Mouse (Mus musculus) limb, embryonic 14.5 days (tissue): ENCODE data around the gene Dytn. TPM values are rescaled to one million over a fixed set of nuclear protein-coding genes. Genes with fewer than 3 reads are reported as not detected.

Experiments
- ATAC-seq: fragments of 200-750 bp; cut with Nextera tagmentation; 2 replicates; pipeline ENCODE4 v1.8.0; 2017; ENCODE audit warnings: low read depth, moderate number of reproducible peaks, moderate TSS enrichment; ENCODE audit not compliant: low FRiP score
- DNase-seq: peaks from one replicate; pipeline ENCODE4 v3.0.0-alpha.2; 2015; ENCODE audit warnings: low spot score
- H3K27ac ChIP-seq: fragments of 300-500 bp; sonication (generic); replicated peaks from 2 replicates; pipeline ENCODE4 v1.5.1; 2014; ENCODE audit warnings: low read depth, mild to moderate bottlenecking, low read length, moderate library complexity, mixed read lengths
- H3K27me3 ChIP-seq: fragments of 300-500 bp; sonication (generic); 2 replicates; pipeline ENCODE4 v1.6.1; 2014; ENCODE audit warnings: low read length, mixed read lengths; ENCODE audit not compliant: control insufficient read depth, insufficient read depth
- H3K36me3 ChIP-seq: fragments of 300-500 bp; sonication (generic); 2 replicates; pipeline ENCODE4 v1.6.1; 2014; ENCODE audit warnings: mild to moderate bottlenecking, low read length, moderate library complexity, mixed read lengths; ENCODE audit not compliant: control insufficient read depth, insufficient read depth
- H3K4me1 ChIP-seq: fragments of 300-500 bp; sonication (generic); 2 replicates; pipeline ENCODE4 v1.6.1; 2014; ENCODE audit warnings: antibody characterized with exemption, low read length, mixed read lengths; ENCODE audit not compliant: control insufficient read depth, insufficient read depth
- H3K4me2 ChIP-seq: fragments of 300-500 bp; sonication (generic); replicated peaks from 2 replicates; pipeline ENCODE4 v1.6.1; 2014; ENCODE audit warnings: low read depth, mild to moderate bottlenecking, low read length, moderate library complexity; ENCODE audit not compliant: severe bottlenecking
- H3K4me3 ChIP-seq: fragments of 300-500 bp; sonication (generic); replicated peaks from 2 replicates; pipeline ENCODE4 v1.5.1; 2014; ENCODE audit warnings: low read length
- H3K9ac ChIP-seq: fragments of 300-500 bp; sonication (generic); 2 replicates; pipeline ENCODE4 v1.6.1; 2014; ENCODE audit warnings: mild to moderate bottlenecking, low read depth, low read length, moderate library complexity; ENCODE audit not compliant: severe bottlenecking
- H3K9me3 ChIP-seq: fragments of 300-500 bp; sonication (generic); 2 replicates; pipeline ENCODE4 v1.6.1; 2016; ENCODE audit warnings: low read length; ENCODE audit not compliant: control insufficient read depth
- POLR2A ChIP-seq: fragments of 200-500 bp; IDR thresholded peaks from 2 replicates; pipeline ENCODE4 v1.8.0; 2012; ENCODE audit warnings: inconsistent platforms, mild to moderate bottlenecking, moderate library complexity, borderline replicate concordance; ENCODE audit not compliant: insufficient read depth, insufficient read length; ENCODE audit errors: extremely low read depth
- whole genome bisulfite sequencing: fragments of 180-500 bp; shearing (Covaris S2); extraction: QIAGEN DNeasy Blood & Tissue Kit; methylation state at CpG from one replicate; pipeline ENCODE4 v1.1.7; 2014; 5-methylcytosine and 5-hydroxymethylcytosine counted together
- polyA plus RNA-seq, 2 experiments: library from polyadenylated mRNA; depleted of rRNA in 1 of 2; stranded (reverse) in 1 of 2; unstranded in 1 of 2; fragments of >200 nt; fragmentation: Nextera tagmentation in 1 of 2; extraction: Ambion mirVana in 1 of 2; gene quantifications; 2 replicates each; pipeline versions ENCODE4 v1.2.1 to v1.2.3; 2012 to 2014

Gene Dytn
- polyA plus RNA-seq (2012; rRNA removed) (not detected in 2 replicates), polyA plus RNA-seq (2014; fragmentation: Nextera tagmentation; extraction: Ambion mirVana) (not detected in 2 replicates)

DNA sequence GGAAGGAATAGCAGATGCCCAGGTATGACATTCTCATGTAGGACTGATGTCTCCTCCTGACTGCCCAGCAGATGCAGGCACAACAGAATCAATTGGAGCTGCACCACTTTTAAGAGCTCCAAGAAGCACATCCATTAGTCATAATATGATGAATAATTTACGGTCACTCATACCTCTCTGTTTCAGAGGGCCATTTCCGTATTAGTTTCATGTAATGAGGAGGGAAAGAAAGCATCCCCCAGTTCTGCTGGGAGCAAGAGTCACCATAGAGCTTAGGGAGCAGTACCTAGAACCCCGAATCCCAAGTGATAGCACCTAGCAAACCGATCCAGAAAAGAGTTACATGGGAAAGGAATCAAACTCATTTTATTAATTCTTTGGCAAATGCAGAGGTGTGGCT lies at the start of gene Dytn:
Dytn (minus strand) TSS at position 101 of the 400 bp plus-strand sequence.
- no peak for TF ChIP-seq POLR2A
- H3K9ac ChIP-seq = no peak within 1 kb of the TSS
- H3K4me1 ChIP-seq = no peaks in the 10 kb centered on the region
- H3K36me3 ChIP-seq = no peaks in the 10 kb centered on the region
- no peak within 1 kb of the TSS for H3K4me3 ChIP-seq
- no peak for DNase-seq
- no peak for ATAC-seq
- no peaks in the 10 kb centered on the region for H3K9me3 ChIP-seq
- no peak within 1 kb of the TSS for H3K4me2 ChIP-seq
- 0 out of 2 replicates have a peak, but pooled peaks cover under 1% of the 10 kb centered on the region for H3K27me3 ChIP-seq
- no peak within 1 kb of the TSS for H3K27ac ChIP-seq
- WGBS = 81% methylated on average over 4 of the region's 4 CpGs

DNA sequence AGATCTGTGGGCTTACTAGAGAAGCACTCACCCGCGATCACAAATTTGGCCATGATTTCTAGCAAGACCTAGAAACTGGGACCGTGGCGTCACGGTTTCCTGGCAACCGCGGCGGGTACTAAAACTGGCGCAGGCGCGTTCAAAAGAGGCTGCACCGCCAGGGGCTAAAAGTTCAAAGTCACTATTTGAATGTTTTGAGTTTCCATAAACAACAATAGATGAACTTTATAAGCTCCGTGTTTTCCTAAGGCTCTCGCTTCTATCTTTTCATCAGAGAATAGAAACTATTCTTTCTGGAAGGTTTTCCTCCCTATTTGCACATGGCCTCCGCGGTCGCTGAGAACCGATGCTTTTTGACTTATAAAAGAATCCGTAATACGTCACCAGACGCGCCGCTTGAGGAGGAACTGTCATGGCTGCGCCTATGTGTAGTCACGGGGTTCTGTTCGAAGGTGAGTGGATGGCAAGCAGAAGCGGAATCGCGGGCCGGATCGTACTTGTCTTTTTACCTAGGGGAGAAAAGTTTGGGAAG lies 43.6 kb upstream of the Dytn start, which contains the start of the genes Mdh1b and Fastkd2:
Mdh1b (minus strand) TSS at position 79 of the 532 bp plus-strand sequence.
Fastkd2 (plus strand) TSS at position 375 of the 532 bp plus-strand sequence.
- Histone ChIP-seq H3K4me1 (peaks cover 8% of the 10 kb centered on the region), H3K4me3 (peak within 1 kb of the TSS; percentile 70), H3K4me2 (peak within 1 kb of the TSS; percentile 57), H3K27me3 (no peaks in the 10 kb centered on the region), H3K36me3 (no peaks in the 10 kb centered on the region), H3K9ac (peak within 1 kb of the TSS; percentile 53), H3K9me3 (no peaks in the 10 kb centered on the region), H3K27ac (no peak within 1 kb of the TSS)
- ATAC-seq = peak; percentile 97
- TF ChIP-seq POLR2A = peak; percentile 49; the same call in 1 of the 2 replicates
- peak; percentile 96 for DNase-seq
- 0% methylated on average over 31 of the region's 31 CpGs for WGBS

DNA sequence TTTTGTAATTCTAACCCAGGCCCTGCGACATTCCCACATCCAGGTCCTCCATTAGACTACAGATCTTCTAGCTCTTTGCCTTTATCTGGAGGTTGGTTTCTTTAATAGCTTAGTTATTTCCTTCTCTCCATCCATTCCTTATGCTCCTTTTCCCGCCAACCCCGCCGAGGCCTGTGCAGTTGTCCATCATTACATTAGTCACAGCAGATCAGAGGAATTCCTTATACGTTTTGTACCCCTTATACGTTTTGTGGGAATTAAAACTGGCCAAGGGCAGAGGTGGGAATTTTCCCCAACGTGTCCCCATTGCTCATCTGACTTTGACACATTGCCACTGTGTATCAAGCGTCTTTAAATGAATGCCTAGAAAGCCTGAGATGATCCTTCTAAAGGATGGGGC lies 43.1 kb upstream of the Dytn start:
- Histone ChIP-seq H3K9ac (0 out of 2 replicates have a peak overlapping the region, but pooled peaks have one; percentile 53), H3K27me3 (no peaks in the 10 kb centered on the region), H3K9me3 (no peaks in the 10 kb centered on the region), H3K4me3 (peak overlapping the region; percentile 70), H3K4me1 (peaks cover 8% of the 10 kb centered on the region), H3K36me3 (no peaks in the 10 kb centered on the region), H3K4me2 (peak overlapping the region; percentile 53), H3K27ac (no peak overlapping the region)
- DNase-seq = no peak
- no peak for ATAC-seq
- 45% methylated on average over 8 of the region's 8 CpGs for WGBS
- TF ChIP-seq POLR2A = no peak

DNA sequence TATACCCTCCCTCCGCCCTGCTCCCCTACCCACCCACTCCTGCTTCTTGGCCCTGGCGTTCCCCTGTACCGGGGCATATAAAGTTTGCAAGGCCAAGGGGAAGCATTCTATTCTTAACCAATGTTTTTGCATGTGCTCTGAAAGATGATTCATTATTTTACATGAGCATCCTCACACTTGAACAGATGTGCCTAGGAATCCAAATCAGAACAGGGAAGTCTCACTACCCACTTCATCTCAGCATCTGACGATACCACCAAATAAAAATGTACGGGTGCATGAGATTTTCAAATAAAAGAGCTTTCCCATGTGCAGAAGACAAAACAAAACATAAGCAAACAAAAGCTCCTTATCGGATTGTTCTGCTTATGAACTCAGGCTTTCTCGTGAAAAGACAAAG lies 33.4 kb upstream of the Dytn start:
- DNase-seq (no peak), ATAC-seq (no peak)
- TF ChIP-seq POLR2A = no peak
- 82% methylated on average over 7 of the region's 7 CpGs for WGBS
- Histone ChIP-seq H3K27me3 (no peaks in the 10 kb centered on the region), H3K4me2 (no peak overlapping the region), H3K9me3 (no peaks in the 10 kb centered on the region), H3K27ac (no peak overlapping the region), H3K4me1 (no peaks in the 10 kb centered on the region), H3K9ac (no peak overlapping the region), H3K4me3 (no peak overlapping the region), H3K36me3 (no peaks in the 10 kb centered on the region)

DNA sequence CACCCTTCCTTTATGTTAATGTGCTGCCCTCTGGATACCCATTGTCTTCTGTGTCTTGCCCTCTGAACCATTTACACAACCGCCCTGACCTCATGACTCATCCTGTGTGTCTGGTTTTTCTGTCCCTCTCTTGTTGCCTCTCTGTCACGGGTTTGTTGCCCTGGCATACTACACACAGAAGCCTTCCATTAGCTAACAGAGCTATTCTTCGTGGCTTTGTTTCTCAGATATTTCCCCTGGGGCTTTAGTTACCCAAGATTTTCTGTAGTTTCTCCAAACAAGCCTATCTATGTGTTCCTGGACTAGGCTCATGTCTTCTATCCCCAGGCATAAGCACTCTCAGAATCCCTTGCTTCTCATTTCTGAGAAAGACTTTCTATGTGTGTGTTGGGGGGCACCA lies 22.1 kb upstream of the Dytn start:
- peaks cover 14% of the 10 kb centered on the region for H3K4me1 ChIP-seq
- no peaks in the 10 kb centered on the region for H3K9me3 ChIP-seq
- no peak for TF ChIP-seq POLR2A
- ATAC-seq (no peak), DNase-seq (no peak)
- no peaks in the 10 kb centered on the region for H3K36me3 ChIP-seq
- no peak overlapping the region for H3K27ac ChIP-seq
- no peak overlapping the region for H3K4me2 ChIP-seq
- H3K27me3 ChIP-seq = no peaks in the 10 kb centered on the region
- 75% methylated on average over 3 of the region's 3 CpGs for WGBS
- no peak overlapping the region for H3K9ac ChIP-seq
- H3K4me3 ChIP-seq = no peak overlapping the region

DNA sequence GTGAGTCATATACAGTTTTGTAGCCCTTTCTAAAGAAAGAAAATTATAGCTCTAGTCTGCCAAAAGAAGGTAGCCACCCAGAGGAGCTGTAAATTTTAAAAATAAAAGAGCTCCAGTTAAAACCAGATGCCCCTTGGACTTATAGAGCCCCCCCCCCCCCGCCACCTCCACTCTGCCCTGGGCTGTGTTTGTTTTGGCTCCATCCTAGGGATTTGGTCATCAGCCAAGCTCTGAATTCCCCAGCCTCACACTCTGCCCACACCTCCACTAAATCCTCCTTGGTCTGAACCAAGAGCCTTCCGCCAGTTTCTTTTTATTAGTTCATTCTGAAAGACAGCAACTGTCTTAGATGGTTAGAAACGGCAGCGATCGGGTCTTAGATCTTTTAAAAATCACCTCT lies 19.0 kb upstream of the Dytn start:
- DNase-seq (peak; percentile 44), ATAC-seq (peak; percentile 88)
- Histone ChIP-seq H3K9ac (no peak overlapping the region), H3K4me2 (peak overlapping the region; percentile 23; the same call in 1 of the 2 replicates), H3K4me1 (peaks cover 14% of the 10 kb centered on the region), H3K9me3 (no peaks in the 10 kb centered on the region), H3K36me3 (no peaks in the 10 kb centered on the region), H3K4me3 (no peak overlapping the region), H3K27me3 (no peaks in the 10 kb centered on the region), H3K27ac (no peak overlapping the region)
- TF ChIP-seq POLR2A = no peak
- 18% methylated on average over 5 of the region's 5 CpGs for WGBS
